Mouse (Mus musculus) hindbrain, embryonic 12.5 days (tissue): ENCODE measurements around the gene Hsd17b2. TPM values are rescaled to one million over a fixed set of nuclear protein-coding genes. Genes with fewer than 3 reads are reported as not detected.
"Not testable (repeated sequence)": the region's sequence is repeated elsewhere in the genome, so short reads cannot be mapped to it uniquely, and the experiment has no call there.

Experiments
- ATAC-seq: fragments of 200-750 bp; cut with Nextera tagmentation; 2 replicates; pipeline ENCODE4 v1.8.0; 2017; ENCODE audit warnings: moderate TSS enrichment; ENCODE audit not compliant: low FRiP score
- H3K27ac ChIP-seq: fragments of 300-500 bp; sonication (generic); 2 replicates; pipeline ENCODE4 v1.5.1; 2016; ENCODE audit warnings: mild to moderate bottlenecking
- H3K27me3 ChIP-seq: fragments of 300-500 bp; sonication (generic); 2 replicates; pipeline ENCODE4 v1.6.1; 2016; ENCODE audit warnings: mild to moderate bottlenecking
- H3K36me3 ChIP-seq: fragments of 300-500 bp; sonication (generic); 2 replicates; pipeline ENCODE4 v1.6.1; 2016; ENCODE audit warnings: mild to moderate bottlenecking
- H3K4me1 ChIP-seq: fragments of 300-500 bp; sonication (generic); 2 replicates; pipeline ENCODE4 v1.6.1; 2016
- H3K4me2 ChIP-seq: fragments of 300-500 bp; sonication (generic); replicated peaks from 2 replicates; pipeline ENCODE4 v1.6.1; 2016; ENCODE audit warnings: mild to moderate bottlenecking
- H3K4me3 ChIP-seq: fragments of 300-500 bp; sonication (generic); 2 replicates; pipeline ENCODE4 v1.5.1; 2016; ENCODE audit warnings: mild to moderate bottlenecking
- H3K9ac ChIP-seq: fragments of 300-500 bp; sonication (generic); 2 replicates; pipeline ENCODE4 v1.6.1; 2016; ENCODE audit warnings: mild to moderate bottlenecking, moderate library complexity
- H3K9me3 ChIP-seq: fragments of 300-500 bp; sonication (generic); replicated peaks from 2 replicates; pipeline ENCODE4 v1.6.1; 2016; ENCODE audit warnings: mild to moderate bottlenecking
- WGBS: fragments of 180-500 bp; shearing (Covaris S2); methylation state at CpG from one replicate; pipeline ENCODE4 v1.1.7; 2016; 5-methylcytosine and 5-hydroxymethylcytosine counted together
- polyA plus RNA-seq: library from polyadenylated mRNA; unstranded; fragments of >200 nt; fragmentation: Nextera tagmentation; extraction: Ambion mirVana; gene quantifications from 2 replicates; pipeline ENCODE4 v1.2.1, GENCODE M21; 2016

Gene Hsd17b2
- polyA plus RNA-seq, 1 experiment from 2014 or later, result not detected

GRCm38 (mm10) chr8:117718152-117718860 lies 16.6 kb downstream of the Hsd17b2 start:
- 74% methylated on average over 14 of the region's 14 CpGs for WGBS

GRCm38 (mm10) chr8:117726467-117726866 lies 24.8 kb downstream of the Hsd17b2 start:
- Histone ChIP-seq H3K9me3 (no peaks in the 10 kb centered on the region), H3K4me3 (no peak overlapping the region), H3K36me3 (no peaks in the 10 kb centered on the region), H3K9ac (no peak overlapping the region), H3K27ac (no peak overlapping the region), H3K27me3 (no peaks in the 10 kb centered on the region), H3K4me2 (no peak overlapping the region), H3K4me1 (peaks cover 6% of the 10 kb centered on the region)
- WGBS, result 76% methylated on average over 7 of the region's 7 CpGs
- no peak for ATAC-seq

More at GRCm38 (mm10) chr8:117718152-117718860, 16.6 kb downstream of the Hsd17b2 start:
- ATAC-seq, result no peak
- Histone ChIP-seq H3K9ac (no peak overlapping the region), H3K4me2 (no peak overlapping the region), H3K27ac (no peak overlapping the region), H3K4me1 (no peaks in the 10 kb centered on the region), H3K9me3 (no peaks in the 10 kb centered on the region), H3K27me3 (no peaks in the 10 kb centered on the region), H3K36me3 (no peaks in the 10 kb centered on the region), H3K4me3 (no peak overlapping the region)

GRCm38 (mm10) chr8:117727561-117727960 lies 25.9 kb downstream of the Hsd17b2 start:
- H3K27me3 ChIP-seq, result no peaks in the 10 kb centered on the region

GRCm38 (mm10) chr8:117728234-117728633 lies 26.5 kb downstream of the Hsd17b2 start:
- no peak overlapping the region for H3K4me3 ChIP-seq
- no peak overlapping the region for H3K4me2 ChIP-seq
- WGBS, result 87% methylated on average over 4 of the region's 4 CpGs
- no peak for ATAC-seq
- no peaks in the 10 kb centered on the region for H3K36me3 ChIP-seq
- H3K9ac ChIP-seq, result no peak overlapping the region
- H3K4me1 ChIP-seq, result peaks cover 6% of the 10 kb centered on the region
- H3K9me3 ChIP-seq, result no peaks in the 10 kb centered on the region
- no peaks in the 10 kb centered on the region for H3K27me3 ChIP-seq
- H3K27ac ChIP-seq, result no peak overlapping the region

More at GRCm38 (mm10) chr8:117727561-117727960, 25.9 kb downstream of the Hsd17b2 start:
- no peaks in the 10 kb centered on the region for H3K9me3 ChIP-seq
- ATAC-seq, result no peak
- peaks cover 6% of the 10 kb centered on the region for H3K4me1 ChIP-seq
- no peak overlapping the region for H3K27ac ChIP-seq
- H3K9ac ChIP-seq, result no peak overlapping the region
- no peaks in the 10 kb centered on the region for H3K36me3 ChIP-seq
- no peak overlapping the region for H3K4me3 ChIP-seq
- 64% methylated on average over 5 of the region's 5 CpGs for WGBS
- no peak overlapping the region for H3K4me2 ChIP-seq

GRCm38 (mm10) chr8:117730980-117731379 lies 29.3 kb downstream of the Hsd17b2 start:
- Histone ChIP-seq H3K27ac (no peak overlapping the region), H3K4me3 (no peak overlapping the region), H3K4me1 (peaks cover 6% of the 10 kb centered on the region), H3K9ac (no peak overlapping the region), H3K27me3 (no peaks in the 10 kb centered on the region), H3K4me2 (no peak overlapping the region), H3K36me3 (no peaks in the 10 kb centered on the region), H3K9me3 (no peaks in the 10 kb centered on the region)
- WGBS, result 47% methylated on average over 10 of the region's 10 CpGs
- ATAC-seq, result no peak

- no peak for ATAC-seq
- H3K27ac ChIP-seq, result no peak overlapping the region
- no peaks in the 10 kb centered on the region for H3K27me3 ChIP-seq
- no peak overlapping the region for H3K9ac ChIP-seq
- no peaks in the 10 kb centered on the region for H3K36me3 ChIP-seq
- 65% methylated on average over 3 of the region's 3 CpGs for WGBS
- H3K4me2 ChIP-seq, result no peak overlapping the region
- no peaks in the 10 kb centered on the region for H3K4me1 ChIP-seq
- H3K9me3 ChIP-seq, result no peaks in the 10 kb centered on the region
- no peak overlapping the region for H3K4me3 ChIP-seq
Measured at GRCm38 (mm10) chr8:117736657-117737175, 35.0 kb downstream of the Hsd17b2 start.

- not testable (repeated sequence) for H3K4me1 ChIP-seq, H3K9me3 ChIP-seq, H3K36me3 ChIP-seq, H3K4me2 ChIP-seq, H3K27ac ChIP-seq, ATAC-seq, H3K4me3 ChIP-seq, H3K9ac ChIP-seq, H3K27me3 ChIP-seq
- WGBS, result 95% methylated on average over 1 of the region's 1 CpGs
Measured at GRCm38 (mm10) chr8:117738206-117738605, 36.5 kb downstream of the Hsd17b2 start.

- H3K9ac ChIP-seq, result no peak overlapping the region
- H3K4me2 ChIP-seq, result no peak overlapping the region
- 90% methylated on average over 5 of the region's 5 CpGs for WGBS
- 0 out of 2 replicates have a peak, but pooled peaks cover 3% of the 10 kb centered on the region for H3K4me1 ChIP-seq
- no peak overlapping the region for H3K27ac ChIP-seq
- no peak for ATAC-seq
- no peak overlapping the region for H3K4me3 ChIP-seq
- no peaks in the 10 kb centered on the region for H3K9me3 ChIP-seq
- no peaks in the 10 kb centered on the region for H3K36me3 ChIP-seq
- no peaks in the 10 kb centered on the region for H3K27me3 ChIP-seq
Measured at GRCm38 (mm10) chr8:117740387-117740998, 38.8 kb downstream of the Hsd17b2 start.

- Histone ChIP-seq H3K9me3 (no peaks in the 10 kb centered on the region), H3K36me3 (no peaks in the 10 kb centered on the region), H3K9ac (no peak overlapping the region), H3K27ac (no peak overlapping the region), H3K4me2 (no peak overlapping the region), H3K4me3 (no peak overlapping the region), H3K4me1 (0 out of 2 replicates have a peak, but pooled peaks cover 3% of the 10 kb centered on the region), H3K27me3 (no peaks in the 10 kb centered on the region)
- WGBS, result 64% methylated on average over 15 of the region's 15 CpGs
- ATAC-seq, result no peak
Measured at GRCm38 (mm10) chr8:117742431-117743012, 40.8 kb downstream of the Hsd17b2 start.

- H3K36me3 ChIP-seq, result no peaks in the 10 kb centered on the region
- no peak overlapping the region for H3K9ac ChIP-seq
- H3K27me3 ChIP-seq, result no peaks in the 10 kb centered on the region
- H3K4me1 ChIP-seq, result 0 out of 2 replicates have a peak, but pooled peaks cover 3% of the 10 kb centered on the region
- WGBS, result 89% methylated on average over 5 of the region's 5 CpGs
- H3K4me3 ChIP-seq, result no peak overlapping the region
- no peaks in the 10 kb centered on the region for H3K9me3 ChIP-seq
- H3K4me2 ChIP-seq, result no peak overlapping the region
- no peak overlapping the region for H3K27ac ChIP-seq
- no peak for ATAC-seq
Measured at GRCm38 (mm10) chr8:117746651-117747050, 44.9 kb downstream of the Hsd17b2 start.

- WGBS, result 70% methylated on average over 2 of the region's 2 CpGs
- Histone ChIP-seq H3K4me3 (no peak overlapping the region), H3K9ac (no peak overlapping the region), H3K36me3 (no peaks in the 10 kb centered on the region), H3K4me2 (no peak overlapping the region), H3K27me3 (no peaks in the 10 kb centered on the region), H3K9me3 (no peaks in the 10 kb centered on the region), H3K27ac (no peak overlapping the region), H3K4me1 (0 out of 2 replicates have a peak, but pooled peaks cover 3% of the 10 kb centered on the region)
- ATAC-seq, result no peak
Measured at GRCm38 (mm10) chr8:117747428-117747827, 45.7 kb downstream of the Hsd17b2 start.

GRCm38 (mm10) chr8:117747886-117748730 lies 46.4 kb downstream of the Hsd17b2 start:
- 79% methylated on average over 8 of the region's 9 CpGs for WGBS
- no peak overlapping the region for H3K4me3 ChIP-seq
- H3K4me2 ChIP-seq, result no peak overlapping the region
- H3K36me3 ChIP-seq, result no peaks in the 10 kb centered on the region
- ATAC-seq, result no peak
- H3K27me3 ChIP-seq, result no peaks in the 10 kb centered on the region
- no peaks in the 10 kb centered on the region for H3K4me1 ChIP-seq
- H3K27ac ChIP-seq, result no peak overlapping the region
- H3K9me3 ChIP-seq, result no peaks in the 10 kb centered on the region
- H3K9ac ChIP-seq, result no peak overlapping the region
